Mouse (Mus musculus) layer of hippocampus, postnatal 10 days (tissue): ENCODE data around the gene Trp73. TPM values are rescaled to one million over a fixed set of nuclear protein-coding genes. Genes with fewer than 3 reads are reported as not detected.
A peak's percentile ranks its signal among the peaks of the same experiment; 100 is the strongest.

Experiments used
- DNase-seq, 2 experiments: peaks; one replicate each; pipeline ENCODE4 v3.0.0; 2021; ENCODE audit warnings: low spot score in 2 of 2
- total RNA-seq, 2 experiments: library from RNA; stranded (reverse); gene quantifications; 2 replicates each; pipeline ENCODE4 v1.2.3; 2021

The Trp73 gene
- total RNA-seq, 2 experiments from 2014 or later, result 4.7 to 5.2 TPM

GRCm38 (mm10) chr4:154142211-154143040 is 2.4 kb upstream of the Trp73 start, which contains the start of gene Wrap73:
Wrap73 (plus strand) TSS chr4:154142372.
- peak; percentile 84 to 89 for DNase-seq

- DNase-seq, result no peak
Observed at GRCm38 (mm10) chr4:154141009-154141867, 1.2 kb upstream of the Trp73 start.

- no peak for DNase-seq
Observed at GRCm38 (mm10) chr4:154140213-154141008, 403 bp upstream of the Trp73 start.

- DNase-seq, result no peak
Observed at GRCm38 (mm10) chr4:154139671-154140181, 282 bp downstream of the Trp73 start.

GRCm38 (mm10) chr4:154137139-154137538 is 2.9 kb downstream of the Trp73 start:
- DNase-seq, result no peak

- DNase-seq, result no peak
Observed at GRCm38 (mm10) chr4:154134803-154135202, 5.2 kb downstream of the Trp73 start.

- DNase-seq, result no peak
Observed at GRCm38 (mm10) chr4:154131894-154132293, 8.1 kb downstream of the Trp73 start.

GRCm38 (mm10) chr4:154129950-154130349 is 10.1 kb downstream of the Trp73 start:
- DNase-seq, result no peak

- DNase-seq, result no peak
Observed at GRCm38 (mm10) chr4:154127273-154127672, 12.7 kb downstream of the Trp73 start.

GRCm38 (mm10) chr4:154125202-154125601 is 14.8 kb downstream of the Trp73 start:
- no peak for DNase-seq

GRCm38 (mm10) chr4:154123553-154123952 is 16.5 kb downstream of the Trp73 start:
- no peak for DNase-seq

- DNase-seq, result no peak
Observed at GRCm38 (mm10) chr4:154122374-154122773, 17.6 kb downstream of the Trp73 start.

- no peak for DNase-seq
Observed at GRCm38 (mm10) chr4:154121800-154122199, 18.2 kb downstream of the Trp73 start.

- no peak for DNase-seq
Observed at GRCm38 (mm10) chr4:154119208-154119607, 20.8 kb downstream of the Trp73 start.

GRCm38 (mm10) chr4:154118782-154119181 is 21.2 kb downstream of the Trp73 start:
- no peak for DNase-seq

- no peak for DNase-seq
Observed at GRCm38 (mm10) chr4:154116421-154116820, 23.6 kb downstream of the Trp73 start.

GRCm38 (mm10) chr4:154109850-154110243 is 30.2 kb downstream of the Trp73 start:
- DNase-seq, result no peak

- peak; percentile 54 to 59 for DNase-seq
Observed at GRCm38 (mm10) chr4:154109216-154109849, 30.7 kb downstream of the Trp73 start.

- no peak for DNase-seq
Observed at GRCm38 (mm10) chr4:154106497-154107061, 33.4 kb downstream of the Trp73 start.

- DNase-seq, result peak; percentile 69 to 78
Observed at GRCm38 (mm10) chr4:154105381-154106001, 34.5 kb downstream of the Trp73 start.
